Mouse (Mus musculus) MEL (cell line): ENCODE measurements at regions not wholly inside any gene's neighbourhood (a gene's known extent, or its start where the extent isn't known, plus 50 kb on each side); places are given as distances from the start of the nearest gene placed in this dataset.

Experiments used
- DNase-seq: peaks from one replicate; pipeline ENCODE4 v3.0.0; 2011; ENCODE audit warnings: low read depth, low spot score
- H3K27ac ChIP-seq: 2 replicates; pipeline ENCODE4 v1.5.1; 2012; ENCODE audit warnings: low read depth, mild to moderate bottlenecking, control low read depth, low read length, moderate library complexity; ENCODE audit not compliant: control insufficient read depth
- H3K27me3 ChIP-seq, 2 experiments: fragments of 150-350 bp in 1 of 2; sonication (generic) in 1 of 2; 2 replicates each; pipeline ENCODE4 v1.6.1; 2012; ENCODE audit warnings: low read length in 2 of 2, mild to moderate bottlenecking in 2 of 2, improper control_type of control experiment in 1 of 2, moderate library complexity in 1 of 2; ENCODE audit not compliant: insufficient read depth in 2 of 2, control insufficient read depth in 1 of 2
- H3K36me3 ChIP-seq, 2 experiments: 2 replicates each; pipeline ENCODE4 v1.6.1; 2012 to 2014; ENCODE audit warnings: low read length in 2 of 2, improper control_type of control experiment in 1 of 2, inconsistent platforms in 1 of 2, mild to moderate bottlenecking in 1 of 2; ENCODE audit not compliant: insufficient read depth in 2 of 2, control insufficient read depth in 1 of 2
- H3K4me1 ChIP-seq, 2 experiments: fragments of 150-350 bp in 1 of 2; sonication (generic) in 1 of 2; 2 replicates each; pipeline ENCODE4 v1.6.1; 2012; ENCODE audit warnings: low read length in 2 of 2, improper control_type of control experiment in 1 of 2, mild to moderate bottlenecking in 1 of 2; ENCODE audit not compliant: insufficient read depth in 2 of 2, control insufficient read depth in 1 of 2
- H3K4me3 ChIP-seq, 2 experiments: fragments of 150-350 bp in 1 of 2; sonication (generic) in 1 of 2; 2 replicates each; pipeline ENCODE4 v1.5.1; 2012; ENCODE audit warnings: low read depth in 2 of 2, low read length in 2 of 2, mild to moderate bottlenecking in 2 of 2, moderate library complexity in 2 of 2, control low read depth in 1 of 2, improper control_type of control experiment in 1 of 2; ENCODE audit not compliant: control insufficient read depth in 1 of 2, insufficient read depth in 1 of 2
- H3K79me2 ChIP-seq: 2 replicates; pipeline ENCODE4 v1.6.1; 2012; ENCODE audit warnings: mild to moderate bottlenecking, low read length, moderate library complexity; ENCODE audit not compliant: control insufficient read depth, poor library complexity, insufficient read depth
- H3K9ac ChIP-seq: 2 replicates; pipeline ENCODE4 v1.6.1; 2012; ENCODE audit warnings: low read depth, mild to moderate bottlenecking, control low read depth, low read length, moderate library complexity; ENCODE audit not compliant: control insufficient read depth, poor library complexity, severe bottlenecking
- H3K9me3 ChIP-seq: fragments of 150-350 bp; sonication (generic); replicated peaks from 2 replicates; pipeline ENCODE4 v1.6.1; 2012; ENCODE audit warnings: mild to moderate bottlenecking, low read length, improper control_type of control experiment, moderate library complexity; ENCODE audit not compliant: insufficient read depth
- BHLHE40 ChIP-seq: IDR thresholded peaks from 2 replicates; pipeline ENCODE4 v1.6.1; 2012; ENCODE audit warnings: low read depth, mild to moderate bottlenecking, inconsistent platforms, low read length, improper control_type of control experiment, borderline replicate concordance
- CHD1 ChIP-seq: IDR thresholded peaks from 2 replicates; pipeline ENCODE4 v1.6.1; 2012; ENCODE audit warnings: low read depth, mild to moderate bottlenecking, inconsistent platforms, low read length, improper control_type of control experiment
- CHD2 ChIP-seq: IDR thresholded peaks from 2 replicates; pipeline ENCODE4 v1.6.1; 2011; ENCODE audit warnings: low read length, improper control_type of control experiment
- CTCF ChIP-seq, 3 experiments: IDR thresholded peaks in 2 of 3; conservative IDR thresholded peaks in 1 of 3; 2 replicates each; pipeline ENCODE4 v1.5.1; 2011 to 2012; ENCODE audit warnings: low read length in 3 of 3, low read depth in 2 of 3, mild to moderate bottlenecking in 2 of 3, improper control_type of control experiment in 1 of 3, inconsistent platforms in 1 of 3, mixed read lengths in 1 of 3, moderate library complexity in 1 of 3; ENCODE audit not compliant: control insufficient read depth in 1 of 3, insufficient read depth in 1 of 3, poor library complexity in 1 of 3, severe bottlenecking in 1 of 3
- E2F4 ChIP-seq: IDR thresholded peaks from 2 replicates; pipeline ENCODE4 v1.6.1; 2011; ENCODE audit warnings: low read depth, low read length, improper control_type of control experiment, borderline replicate concordance
- ELF1 ChIP-seq: IDR thresholded peaks from 2 replicates; pipeline ENCODE4 v1.6.1; 2014; ENCODE audit warnings: low read depth, mild to moderate bottlenecking, inconsistent platforms, low read length, improper control_type of control experiment, moderate library complexity
- ETS1 ChIP-seq: IDR thresholded peaks from 2 replicates; pipeline ENCODE4 v1.6.1; 2012; ENCODE audit warnings: low read depth, mild to moderate bottlenecking, inconsistent platforms, low read length, improper control_type of control experiment, moderate library complexity
- GATA1 ChIP-seq: IDR thresholded peaks from 2 replicates; pipeline ENCODE4 v1.6.1; 2011; ENCODE audit warnings: low read depth, low read length, improper control_type of control experiment
- JUND ChIP-seq: IDR thresholded peaks from 2 replicates; pipeline ENCODE4 v1.6.1; 2011; ENCODE audit warnings: low read depth, mild to moderate bottlenecking, improper control_type of control experiment, low read length
- MAX ChIP-seq: IDR thresholded peaks from 2 replicates; pipeline ENCODE4 v1.6.1; 2011; ENCODE audit warnings: low read length, improper control_type of control experiment
- MAZ ChIP-seq: IDR thresholded peaks from 2 replicates; pipeline ENCODE4 v1.6.1; 2012; ENCODE audit warnings: low read depth, mild to moderate bottlenecking, inconsistent platforms, low read length, improper control_type of control experiment
- MYB ChIP-seq: IDR thresholded peaks from 2 replicates; pipeline ENCODE4 v1.6.1; 2011; ENCODE audit warnings: mild to moderate bottlenecking, low read depth, low read length, improper control_type of control experiment
- MYC ChIP-seq: IDR thresholded peaks from 2 replicates; pipeline ENCODE4 v1.6.1; 2011; ENCODE audit warnings: low read depth, mild to moderate bottlenecking, low read length, improper control_type of control experiment, moderate library complexity
- POLR2A ChIP-seq, 2 experiments: IDR thresholded peaks; 2 replicates each; pipeline ENCODE4 v1.6.1; 2011 to 2012; ENCODE audit warnings: low read length in 2 of 2, mild to moderate bottlenecking in 2 of 2, control low read depth in 1 of 2, improper control_type of control experiment in 1 of 2, low read depth in 1 of 2, moderate library complexity in 1 of 2; ENCODE audit not compliant: control insufficient read depth in 1 of 2, insufficient read depth in 1 of 2, poor library complexity in 1 of 2
- POLR2AphosphoS2 ChIP-seq: IDR thresholded peaks from 2 replicates; pipeline ENCODE4 v1.6.1; 2011; ENCODE audit warnings: low read length, improper control_type of control experiment
- RAD21 ChIP-seq: IDR thresholded peaks from 2 replicates; pipeline ENCODE4 v1.6.1; 2011; ENCODE audit warnings: mild to moderate bottlenecking, low read depth, low read length, improper control_type of control experiment
- TAL1 ChIP-seq: IDR thresholded peaks from 2 replicates; pipeline ENCODE4 v1.6.1; 2012; ENCODE audit warnings: mild to moderate bottlenecking, inconsistent platforms, low read length, moderate library complexity, mixed read lengths
- TCF12 ChIP-seq: IDR thresholded peaks from 2 replicates; pipeline ENCODE4 v1.6.1; 2014; ENCODE audit warnings: low read depth, mild to moderate bottlenecking, inconsistent platforms, low read length, improper control_type of control experiment, moderate library complexity
- USF2 ChIP-seq, 2 experiments: IDR thresholded peaks; 2 replicates each; pipeline ENCODE4 v1.6.1; 2011 to 2012; ENCODE audit warnings: improper control_type of control experiment in 2 of 2, low read length in 2 of 2, borderline replicate concordance in 1 of 2, inconsistent platforms in 1 of 2, low read depth in 1 of 2, mild to moderate bottlenecking in 1 of 2; ENCODE audit not compliant: insufficient read depth in 1 of 2
- ZC3H11A ChIP-seq: IDR thresholded peaks from 2 replicates; pipeline ENCODE4 v1.6.1; 2012; ENCODE audit warnings: low read depth, mild to moderate bottlenecking, inconsistent platforms, low read length, improper control_type of control experiment
- ZKSCAN1 ChIP-seq: IDR thresholded peaks from 2 replicates; pipeline ENCODE4 v1.6.1; 2012; ENCODE audit warnings: low read depth, mild to moderate bottlenecking, inconsistent platforms, low read length, improper control_type of control experiment, moderate library complexity
- ZMIZ1 ChIP-seq: IDR thresholded peaks from 2 replicates; pipeline ENCODE4 v1.6.1; 2012; ENCODE audit warnings: low read depth, mild to moderate bottlenecking, inconsistent platforms, low read length, improper control_type of control experiment, moderate library complexity

- DNase-seq: no peak
- Histone ChIP-seq H3K27ac (no peak overlapping the region), H3K9me3 (no peaks in the 10 kb centered on the region), H3K79me2 (no peaks in the 10 kb centered on the region), H3K27me3 (no peaks in the 10 kb centered on the region), H3K9ac (no peak overlapping the region), H3K4me1 (no peaks in the 10 kb centered on the region), H3K36me3 (no peaks in the 10 kb centered on the region), H3K4me3 (no peak overlapping the region)
- TF ChIP-seq GATA1: no peak
- no peak for TF ChIP-seq BHLHE40
- no peak for TF ChIP-seq ZKSCAN1
- TF ChIP-seq CHD2: no peak
- no peak for TF ChIP-seq MYC
- TF ChIP-seq MAX: no peak
- TF ChIP-seq ZMIZ1: no peak
- TF ChIP-seq MYB: no peak
- TF ChIP-seq RAD21: no peak
- TF ChIP-seq TCF12: no peak
- no peak for TF ChIP-seq CTCF (IDR thresholded peaks at IDR 0.05 in 2 of 3, conservative IDR thresholded peaks at IDR 0.05 in 1 of 3; ENCODE audit: control insufficient read depth in 1 of 3, insufficient read depth in 1 of 3, low read depth in 2 of 3, low read length in 3 of 3, poor library complexity in 1 of 3, severe bottlenecking in 1 of 3)
- no peak for TF ChIP-seq USF2 (IDR thresholded peaks at IDR 0.05; ENCODE audit: borderline replicate concordance in 1 of 2, insufficient read depth in 1 of 2, low read depth in 1 of 2, low read length in 2 of 2)
- no peak for TF ChIP-seq POLR2A (IDR thresholded peaks at IDR 0.05; ENCODE audit: control insufficient read depth in 1 of 2, insufficient read depth in 1 of 2, low read depth in 1 of 2, low read length in 2 of 2, poor library complexity in 1 of 2)
- no peak for TF ChIP-seq TAL1
- TF ChIP-seq JUND: no peak
Measured at GRCm38 (mm10) chr6:32739162-32739745, 151.3 kb upstream of the Plxna4 start.

- Histone ChIP-seq H3K4me1 (no peaks in the 10 kb centered on the region), H3K79me2 (no peaks in the 10 kb centered on the region), H3K27me3 (no peaks in the 10 kb centered on the region), H3K9me3 (no peaks in the 10 kb centered on the region), H3K4me3 (no peak overlapping the region), H3K36me3 (no peaks in the 10 kb centered on the region), H3K9ac (no peak overlapping the region), H3K27ac (no peak overlapping the region)
- TF ChIP-seq CHD2: no peak
- TF ChIP-seq JUND: no peak
- no peak for TF ChIP-seq MYB
- TF ChIP-seq ETS1: no peak
- TF ChIP-seq POLR2AphosphoS2: no peak
- no peak for TF ChIP-seq ZC3H11A
- TF ChIP-seq CTCF (IDR thresholded peaks at IDR 0.05 in 2 of 3, conservative IDR thresholded peaks at IDR 0.05 in 1 of 3; ENCODE audit: control insufficient read depth in 1 of 3, insufficient read depth in 1 of 3, low read depth in 2 of 3, low read length in 3 of 3, poor library complexity in 1 of 3, severe bottlenecking in 1 of 3): no peak
- TF ChIP-seq MAZ: no peak
- TF ChIP-seq ELF1: no peak
- TF ChIP-seq TAL1: no peak
- TF ChIP-seq CHD1: no peak
- no peak for TF ChIP-seq E2F4
- DNase-seq: no peak
Measured at GRCm38 (mm10) chr6:32728706-32729105, 140.7 kb upstream of the Plxna4 start.
